Mouse (Mus musculus) small intestine, adult 2 months (tissue): ENCODE measurements at regions not wholly inside any gene's neighbourhood (a gene's known extent, or its start where the extent isn't known, plus 50 kb on each side); places are given as distances from the start of the nearest gene placed in this dataset.

ENCODE experiments used
- H3K27ac ChIP-seq: fragments of 200-500 bp; 2 replicates; pipeline ENCODE4 v1.5.1; 2012; ENCODE audit warnings: low read depth, low read length, control low read depth, inconsistent platforms; ENCODE audit not compliant: insufficient read depth
- H3K27me3 ChIP-seq: fragments of 200-500 bp; 2 replicates; pipeline ENCODE4 v1.6.1; 2012; ENCODE audit warnings: mild to moderate bottlenecking, moderate library complexity, low read length, inconsistent platforms; ENCODE audit not compliant: control insufficient read depth, insufficient read depth
- H3K36me3 ChIP-seq: fragments of 200-500 bp; 2 replicates; pipeline ENCODE4 v1.6.1; 2012; ENCODE audit warnings: mild to moderate bottlenecking, low read length, control low read depth, inconsistent platforms; ENCODE audit not compliant: control insufficient read depth, insufficient read depth
- H3K4me1 ChIP-seq: fragments of 200-500 bp; 2 replicates; pipeline ENCODE4 v1.6.1; 2012; ENCODE audit warnings: low read length, inconsistent platforms, mixed read lengths; ENCODE audit not compliant: control insufficient read depth, insufficient read depth, insufficient read length
- H3K4me3 ChIP-seq: fragments of 200-500 bp; 2 replicates; pipeline ENCODE4 v1.5.1; 2012; ENCODE audit warnings: low read depth, mild to moderate bottlenecking, control low read depth, inconsistent platforms, low read length, moderate library complexity
- CTCF ChIP-seq: fragments of 200-500 bp; IDR thresholded peaks from 2 replicates; pipeline ENCODE4 v1.5.1; 2012; ENCODE audit warnings: low read depth, mild to moderate bottlenecking, control low read depth, inconsistent platforms, low read length, moderate library complexity, mixed read lengths; ENCODE audit not compliant: insufficient replicate concordance, insufficient read length; ENCODE audit errors: extremely low read depth
- POLR2A ChIP-seq: fragments of 200-500 bp; IDR thresholded peaks from 2 replicates; pipeline ENCODE4 v1.6.1; 2012; ENCODE audit warnings: low read depth, mild to moderate bottlenecking, control low read depth, inconsistent platforms, low read length, moderate library complexity
- WGBS: fragments of 180-500 bp; shearing (Covaris S2); methylation state at CpG from one replicate; pipeline ENCODE4 v1.1.7; 2018; 5-methylcytosine and 5-hydroxymethylcytosine counted together

DNA sequence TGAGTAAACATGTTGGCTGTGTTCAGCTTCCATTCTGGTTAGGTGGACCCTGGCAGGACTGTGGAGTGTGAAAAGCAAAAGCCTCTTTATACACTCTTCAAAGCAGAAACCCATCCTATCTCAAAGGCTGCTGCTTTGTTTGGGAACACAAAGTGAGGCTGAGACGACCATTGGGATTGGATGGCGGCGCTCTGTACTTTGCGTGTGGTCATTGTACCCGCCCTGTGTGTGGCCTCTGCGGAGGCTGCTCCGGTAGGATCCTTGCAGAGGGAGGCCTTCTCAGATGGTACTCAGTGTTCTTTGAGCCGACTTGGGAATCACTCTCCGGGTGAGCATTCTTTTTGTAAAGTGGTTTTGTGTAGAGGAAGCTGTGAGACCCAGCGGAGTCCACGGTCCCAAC is 786.8 kb downstream of the Bcl11a start:
- H3K36me3 ChIP-seq: no peaks in the 10 kb centered on the region
- no peak for TF ChIP-seq CTCF
- TF ChIP-seq POLR2A: no peak
- H3K4me3 ChIP-seq: no peak overlapping the region
- WGBS: 88% methylated on average over 11 of the region's 11 CpGs
- no peak overlapping the region for H3K27ac ChIP-seq
- no peaks in the 10 kb centered on the region for H3K4me1 ChIP-seq
- no peaks in the 10 kb centered on the region for H3K27me3 ChIP-seq

GRCm38 (mm10) chr11:24865067-24865796 is 787.4 kb downstream of the Bcl11a start:
- no peaks in the 10 kb centered on the region for H3K27me3 ChIP-seq
- no peak overlapping the region for H3K27ac ChIP-seq
- H3K4me1 ChIP-seq: no peaks in the 10 kb centered on the region
- WGBS: 40% methylated on average over 3 of the region's 3 CpGs
- H3K36me3 ChIP-seq: no peaks in the 10 kb centered on the region
- no peak overlapping the region for H3K4me3 ChIP-seq
- no peak for TF ChIP-seq CTCF
